Mouse (Mus musculus): Measurements from ENCODE around the gene Ugt1a2. TPM values are rescaled to one million over a fixed set of nuclear protein-coding genes. Genes with fewer than 3 reads are reported as not detected.

The Ugt1a2 gene
- polyA plus RNA-seq, 1 experiment from 2014 or later: 0.10 TPM

DNA sequence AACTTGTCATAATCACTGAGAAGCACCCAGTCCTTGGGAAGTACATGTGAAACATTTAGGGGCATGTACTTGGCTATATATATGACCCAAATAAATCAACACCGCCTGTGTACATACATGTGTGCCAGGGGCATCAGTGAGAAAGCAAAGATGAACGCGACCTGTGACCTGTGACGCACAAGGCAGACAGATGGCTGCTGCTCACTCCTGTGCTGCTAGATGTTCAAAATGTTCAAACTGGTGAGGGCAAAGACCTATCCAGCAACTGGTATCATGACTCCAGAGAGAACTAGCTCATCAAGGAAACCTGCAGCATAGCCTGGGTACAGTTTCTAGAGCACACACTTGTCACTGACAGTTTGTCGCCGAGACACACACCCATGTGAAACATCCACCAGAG is 67.1 kb downstream of the Ugt1a2 start:
- peaks cover 95% of the 10 kb centered on the region for H3K36me3 ChIP-seq (replicated peaks)
- no peak overlapping the region for H3K4me2 ChIP-seq
- no peak for ATAC-seq (ENCODE audit: insufficient read depth)
- no peaks in the 10 kb centered on the region for H3K27me3 ChIP-seq
- no peaks in the 10 kb centered on the region for H3K9me3 ChIP-seq (replicated peaks)
- H3K4me1 ChIP-seq (replicated peaks): peaks cover 9% of the 10 kb centered on the region; the same call in 1 of the 2 replicates
- H3K4me3 ChIP-seq (replicated peaks): no peak overlapping the region
- 89% methylated on average over 6 of the region's 6 CpGs for WGBS (ENCODE audit: insufficient replicate concordance)
- no peak overlapping the region for H3K27ac ChIP-seq (replicated peaks)
- H3K9ac ChIP-seq: no peak overlapping the region

DNA sequence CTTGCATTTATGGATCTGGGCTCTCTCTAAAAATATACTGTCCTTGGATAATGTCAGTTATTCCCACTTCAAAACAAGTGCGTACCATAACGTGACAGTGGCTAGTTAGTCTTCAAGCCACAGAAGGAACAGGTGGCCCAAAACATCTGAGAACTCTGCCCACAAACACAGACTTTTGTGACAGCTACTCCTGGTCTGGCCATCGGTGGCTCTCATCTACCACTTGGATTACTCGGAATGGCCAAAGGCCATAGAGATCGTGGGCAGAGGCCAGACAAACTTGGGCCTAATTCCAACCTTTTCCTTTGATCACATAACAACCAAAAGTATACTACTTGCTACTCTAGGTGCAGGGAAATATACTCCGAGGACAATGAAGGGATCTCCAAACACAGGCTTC is 67.7 kb downstream of the Ugt1a2 start:
- 73% methylated on average over 6 of the region's 6 CpGs for WGBS (ENCODE audit: insufficient replicate concordance)
- 0 out of 2 replicates have a peak, but pooled peaks cover 3% of the 10 kb centered on the region for H3K4me1 ChIP-seq (replicated peaks)
- peaks cover 95% of the 10 kb centered on the region for H3K36me3 ChIP-seq (replicated peaks)
- ATAC-seq (ENCODE audit: insufficient read depth): no peak
- H3K9ac ChIP-seq: no peak overlapping the region
- H3K4me3 ChIP-seq (replicated peaks): no peak overlapping the region
- no peaks in the 10 kb centered on the region for H3K27me3 ChIP-seq
- no peaks in the 10 kb centered on the region for H3K9me3 ChIP-seq (replicated peaks)
- H3K4me2 ChIP-seq: no peak overlapping the region
- H3K27ac ChIP-seq (replicated peaks): no peak overlapping the region

Other genes with a start within 250 kb of the Ugt1a2 start
- 8.2 and 8.7 TPM in 2 replicates for gene Usp40, start 192.1 kb upstream of the Ugt1a2 start, polyA plus RNA-seq (2015; fragmentation: Nextera tagmentation; extraction: Ambion mirVana)
- gene Ugt1a10, start 145.2 kb upstream of the Ugt1a2 start, polyA plus RNA-seq (2015; fragmentation: Nextera tagmentation; extraction: Ambion mirVana): not detected in 2 replicates
- gene Ugt1a9, start 129.8 kb upstream of the Ugt1a2 start, polyA plus RNA-seq (2015; fragmentation: Nextera tagmentation; extraction: Ambion mirVana): 0.36 and 0.59 TPM in 2 replicates
- gene Ugt1a8, start 112.8 kb upstream of the Ugt1a2 start, polyA plus RNA-seq (2015; fragmentation: Nextera tagmentation; extraction: Ambion mirVana): not detected in 2 replicates
- 2.8 and 3.1 TPM in 2 replicates for gene Ugt1a7c, start 105.5 kb upstream of the Ugt1a2 start, polyA plus RNA-seq (2015; fragmentation: Nextera tagmentation; extraction: Ambion mirVana)
- gene Ugt1a6b, start 97.3 kb upstream of the Ugt1a2 start, polyA plus RNA-seq (2015; fragmentation: Nextera tagmentation; extraction: Ambion mirVana): 10.9 and 13.6 TPM in 2 replicates
- gene Ugt1a6a, start 65.8 kb upstream of the Ugt1a2 start, polyA plus RNA-seq (2015; fragmentation: Nextera tagmentation; extraction: Ambion mirVana): 15.4 and 19.2 TPM in 2 replicates
- not detected in 2 replicates for gene Ugt1a5, start 34.6 kb upstream of the Ugt1a2 start, polyA plus RNA-seq (2015; fragmentation: Nextera tagmentation; extraction: Ambion mirVana)
- 9.8 and 10.4 TPM in 2 replicates for gene Dnajb3, start 5.2 kb downstream of the Ugt1a2 start, polyA plus RNA-seq (2015; fragmentation: Nextera tagmentation; extraction: Ambion mirVana)
- gene Ugt1a1, start 11.4 kb downstream of the Ugt1a2 start, polyA plus RNA-seq (2015; fragmentation: Nextera tagmentation; extraction: Ambion mirVana): 0.20 TPM in 1 of 2 replicates, not detected in the other
- 0.28 and 0.73 TPM in 2 replicates for gene Mroh2a, start 26.4 kb downstream of the Ugt1a2 start, polyA plus RNA-seq (2015; fragmentation: Nextera tagmentation; extraction: Ambion mirVana)
- 62.7 and 70.9 TPM in 2 replicates for gene Hjurp, start 77.0 kb downstream of the Ugt1a2 start, polyA plus RNA-seq (2015; fragmentation: Nextera tagmentation; extraction: Ambion mirVana)
- not detected in 2 replicates for gene Trpm8, start 77.1 kb downstream of the Ugt1a2 start, polyA plus RNA-seq (2015; fragmentation: Nextera tagmentation; extraction: Ambion mirVana)
- 386 and 409 TPM in 2 replicates for gene Spp2, start 206.4 kb downstream of the Ugt1a2 start, polyA plus RNA-seq (2015; fragmentation: Nextera tagmentation; extraction: Ambion mirVana)

Data from liver, embryonic 15.5 days (tissue).